Mouse (Mus musculus) heart, postnatal 14 days (tissue): ENCODE results near the gene Mrpl33. TPM values are rescaled to one million over a fixed set of nuclear protein-coding genes. Genes with fewer than 3 reads are reported as not detected.
"Not testable (repeated sequence)": the region's sequence is repeated elsewhere in the genome, so short reads cannot be mapped to it uniquely, and the experiment has no call there.

Experiments
- DNase-seq, 2 experiments: peaks; one replicate each; pipeline ENCODE4 v3.0.0; 2021 to 2022
- intact Hi-C: fragments of 180-260 bp; cut with DNase I; formaldehyde crosslinking; loops from one replicate; pipeline ENCODE4 v1.15.1; 2025
- long read RNA-seq, 2 experiments: library from polyadenylated mRNA; stranded (forward); transcript quantifications; one replicate each; pipeline ENCODE4 v2.0.0; 2021
- total RNA-seq, 2 experiments: library from RNA; stranded (reverse); gene quantifications; 2 replicates each; pipeline ENCODE4 v1.2.3; 2021

Gene Mrpl33
- 100 to 1,000 TPM; 280 to 291 TPM for total RNA-seq
- long read RNA-seq, experiment 1, transcript Mrpl33-206 (3 exons, 773 nt): major isoform, 5 of 172 reads
- long read RNA-seq, experiment 1, partial matches to known transcripts: 0 of 172 reads
- long read RNA-seq, experiment 1, other reads (novel, unspliced or antisense): 165 of 172 reads
- long read RNA-seq, experiment 2, partial matches to known transcripts: 1 of 211 reads
- long read RNA-seq, experiment 2, other reads (novel, unspliced or antisense): 206 of 211 reads

DNA sequence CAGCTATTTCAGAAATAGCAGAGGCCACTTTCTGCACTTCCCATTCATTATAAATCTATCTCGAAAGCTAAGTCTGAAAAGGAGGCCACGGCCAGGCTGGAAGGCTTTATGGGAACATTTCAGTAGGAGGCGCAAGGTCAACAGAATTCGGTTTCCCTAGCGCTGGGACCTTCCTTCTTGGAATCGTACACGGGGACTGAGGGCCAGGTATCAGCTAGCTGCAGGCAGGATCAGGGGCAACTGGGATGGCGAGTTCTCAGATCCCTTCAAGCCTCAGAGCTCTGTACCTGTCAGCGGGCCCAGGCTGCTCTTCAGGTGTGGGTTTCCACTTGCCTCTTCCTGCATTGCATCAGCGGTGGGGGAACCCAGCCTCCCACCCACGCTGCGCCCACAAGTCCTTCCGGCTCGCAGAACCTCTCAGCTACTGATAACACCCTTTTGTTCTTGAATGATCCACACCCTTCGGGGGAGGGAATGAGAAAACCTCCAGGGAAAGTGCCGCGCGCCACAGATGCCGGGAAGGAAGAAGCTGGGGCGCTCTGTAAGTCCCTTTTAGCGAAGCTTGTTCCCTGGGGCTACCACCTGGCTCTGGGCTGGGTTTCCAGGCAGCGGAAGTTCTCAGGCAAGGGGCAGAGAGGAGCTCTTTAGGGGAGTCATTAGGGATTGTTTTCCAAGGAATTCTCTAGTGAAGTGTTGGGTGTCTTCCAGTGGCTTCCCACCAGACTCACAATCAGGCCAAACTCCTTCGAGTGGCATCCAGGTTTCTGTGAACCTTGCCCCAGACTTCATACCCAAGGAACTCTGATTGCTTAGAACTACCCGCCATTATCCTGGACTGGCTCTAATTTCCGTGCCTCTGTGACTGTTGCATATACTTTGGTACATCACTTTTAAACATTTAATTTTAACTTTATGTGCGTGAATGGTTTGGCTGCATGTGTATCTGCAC is at the start of gene Mrpl33:
Gene Mrpl33, plus strand, starts transcription at position 455 of the 949 bp plus-strand sequence.
- peak; percentile 44 to 61 for DNase-seq
- intact Hi-C loops: loop anchor here (5.0 to 10.0 kb wide), 3 partner anchors 34 to 598 kb away; partner anchors contain the start of gene Fosl2

DNA sequence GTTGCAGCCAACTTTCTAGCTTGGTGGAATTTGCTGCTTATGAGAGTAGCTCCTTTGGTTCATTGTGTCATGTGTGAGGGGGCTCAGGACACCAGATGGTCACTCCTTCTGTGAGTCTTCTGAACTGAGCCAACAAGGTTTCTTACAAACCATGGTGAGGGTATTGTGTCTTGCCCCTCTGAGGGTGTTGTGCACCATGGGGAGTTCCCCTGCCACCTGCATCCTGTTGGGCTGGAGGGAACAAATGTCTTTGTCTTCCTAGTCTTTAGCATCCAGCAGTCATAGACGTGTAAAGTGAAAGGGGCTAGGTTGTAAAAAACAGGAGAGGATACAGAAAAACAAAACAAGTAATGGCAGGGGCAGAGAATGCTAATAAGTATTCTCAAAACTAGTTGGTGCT is 37.3 kb upstream of the Mrpl33 start:
- intact Hi-C loops: no loop called here

GRCm38 (mm10) chr5:31560352-31560751 is 36.4 kb upstream of the Mrpl33 start:
- intact Hi-C loops: loop anchor here (5.0 to 10.0 kb wide), 4 partner anchors 37 to 742 kb away; partner anchors contain the start of genes Babam2, Mrpl33 and Rbks
- no peak for DNase-seq

More for the DNA sequence above, 37.3 kb upstream of the Mrpl33 start:
- no peak for DNase-seq

- DNase-seq: peak; percentile 55
- intact Hi-C loops: loop anchor here (2.0 to 10.0 kb wide), 5 partner anchors 35 to 740 kb away; partner anchors contain the start of genes Babam2, Mrpl33 and Rbks
Measured at GRCm38 (mm10) chr5:31562036-31562666, 34.6 kb upstream of the Mrpl33 start.

DNA sequence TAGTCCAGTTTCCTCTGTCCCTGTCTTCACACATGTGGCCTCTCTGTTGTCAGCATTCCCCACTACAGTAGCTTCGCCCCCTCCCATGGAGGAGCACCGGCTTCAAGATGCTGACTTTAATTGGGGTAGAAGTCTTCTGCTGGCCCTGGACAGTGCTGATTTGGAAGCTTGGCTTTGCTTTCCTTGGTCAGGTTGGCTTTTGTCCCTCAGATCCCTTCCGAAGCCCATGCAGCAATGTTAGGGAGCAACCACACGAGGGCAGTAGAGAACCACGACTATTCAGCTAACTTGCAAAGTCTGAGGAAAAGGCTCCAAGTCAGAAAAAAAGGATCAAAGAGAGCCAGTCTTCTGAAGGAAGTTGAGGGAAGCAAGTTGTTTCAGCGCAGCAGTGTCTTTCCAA is 33.2 kb upstream of the Mrpl33 start:
- intact Hi-C loops: loop anchor here (1.0 to 10.0 kb wide), 6 partner anchors 34 to 739 kb away; partner anchors contain the start of genes Babam2, Mrpl33 and Rbks
- peak; percentile 83 to 86 for DNase-seq

DNA sequence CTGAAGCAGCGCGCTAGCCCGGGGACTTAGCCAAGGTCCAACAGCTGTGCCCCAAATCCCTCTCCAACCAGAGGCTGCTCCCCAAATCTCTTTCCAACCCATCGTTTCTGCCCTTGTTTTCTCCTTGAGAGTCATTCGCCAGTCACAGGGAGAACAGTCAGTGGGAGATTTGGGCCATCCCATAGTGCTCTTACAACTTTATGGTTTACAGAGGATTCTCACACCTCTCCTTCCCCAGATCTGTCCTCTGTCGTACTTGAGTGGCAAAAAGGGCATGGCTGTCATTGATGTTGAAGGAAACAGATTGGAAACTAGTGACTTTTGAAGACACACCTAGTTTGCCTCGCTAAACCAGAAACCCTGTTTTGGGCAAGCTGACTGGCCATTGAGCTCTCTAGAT is 32.8 kb upstream of the Mrpl33 start:
- intact Hi-C loops: loop anchor here (1.0 to 10.0 kb wide), 6 partner anchors 33 to 738 kb away; partner anchors contain the start of genes Babam2, Mrpl33 and Rbks
- no peak for DNase-seq

- intact Hi-C loops: loop anchor here (5.0 to 10.0 kb wide), 5 partner anchors 32 to 737 kb away; partner anchors contain the start of genes Babam2, Mrpl33 and Rbks
- peak; percentile 54 to 59 for DNase-seq
Measured at GRCm38 (mm10) chr5:31564976-31565375, 31.8 kb upstream of the Mrpl33 start.

GRCm38 (mm10) chr5:31566026-31566425 is 30.7 kb upstream of the Mrpl33 start:
- intact Hi-C loops: loop anchor here (5.0 to 10.0 kb wide), 2 partner anchors 46 to 359 kb away; no protein-coding TSS in a partner anchor
- DNase-seq: no peak

DNA sequence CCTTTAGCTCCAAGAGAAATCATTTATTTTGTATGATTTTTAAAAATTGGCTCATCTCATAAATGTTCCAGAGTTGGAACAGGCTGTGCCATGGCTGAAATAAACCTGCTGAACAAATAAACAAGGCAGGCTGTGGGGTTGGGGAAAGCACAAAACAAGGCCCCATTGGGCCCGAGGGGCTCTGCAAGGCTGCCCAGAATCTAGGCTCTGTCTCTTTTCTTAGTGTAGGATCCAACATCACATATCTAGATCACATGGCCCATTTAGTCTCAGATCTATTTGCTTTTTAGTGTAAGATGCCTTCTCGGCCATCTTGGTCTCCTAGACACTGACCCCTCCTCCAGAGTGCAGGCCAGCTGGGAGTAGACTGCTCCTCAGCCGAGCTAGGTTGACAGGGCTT is 30.3 kb upstream of the Mrpl33 start:
- intact Hi-C loops: loop anchor here (5.0 to 10.0 kb wide), 2 partner anchors 46 to 358 kb away; no protein-coding TSS in a partner anchor
- no peak for DNase-seq

DNA sequence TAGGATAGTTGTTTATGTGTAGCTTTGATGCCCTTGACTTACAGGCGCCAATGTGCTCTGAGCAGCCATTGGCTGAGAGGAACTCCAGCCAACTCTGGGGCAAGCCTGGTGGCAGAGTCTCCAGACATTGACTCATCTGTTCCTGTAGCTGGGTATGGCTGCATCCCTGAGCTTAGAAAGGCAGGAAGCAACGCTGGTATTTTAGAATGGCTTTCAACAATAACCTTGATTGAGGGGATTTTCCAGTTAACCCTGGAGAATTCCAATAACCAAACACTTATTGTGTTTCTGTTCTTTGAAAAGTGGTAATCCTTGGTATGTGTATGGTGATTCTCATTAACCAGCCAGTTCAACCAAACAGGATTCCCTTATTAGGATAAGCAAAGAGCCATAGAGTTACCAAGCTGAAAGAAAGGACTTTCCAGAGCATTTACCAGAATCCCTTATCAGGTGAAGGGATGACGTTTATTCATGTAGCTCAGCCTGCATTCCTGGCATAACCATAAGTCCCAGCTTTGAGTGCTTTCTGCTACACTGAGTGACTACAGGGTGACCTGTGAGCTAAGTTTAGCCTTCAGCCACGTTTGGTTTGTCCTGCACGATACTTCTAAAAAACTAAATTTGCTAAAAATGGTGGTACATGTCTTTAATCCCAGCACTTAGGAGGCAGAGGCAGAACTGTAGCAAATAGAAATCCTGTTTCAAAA is 28.6 kb upstream of the Mrpl33 start:
- no peak for DNase-seq
- intact Hi-C loops: loop anchor here (5.0 to 10.0 kb wide), 2 partner anchors 44 to 357 kb away; no protein-coding TSS in a partner anchor

GRCm38 (mm10) chr5:31571023-31571608 is 25.6 kb upstream of the Mrpl33 start:
- DNase-seq: peak; percentile 67 to 72
- intact Hi-C loops: no loop called here

- intact Hi-C loops: no loop called here
Measured at GRCm38 (mm10) chr5:31573722-31574121, 23.0 kb upstream of the Mrpl33 start.

GRCm38 (mm10) chr5:31576539-31576975 is 20.2 kb upstream of the Mrpl33 start:
- intact Hi-C loops: no loop called here
- no peak for DNase-seq

More at GRCm38 (mm10) chr5:31573722-31574121, 23.0 kb upstream of the Mrpl33 start:
- no peak for DNase-seq

GRCm38 (mm10) chr5:31581263-31581662 is 15.5 kb upstream of the Mrpl33 start:
- intact Hi-C loops: no loop called here
- no peak for DNase-seq

DNA sequence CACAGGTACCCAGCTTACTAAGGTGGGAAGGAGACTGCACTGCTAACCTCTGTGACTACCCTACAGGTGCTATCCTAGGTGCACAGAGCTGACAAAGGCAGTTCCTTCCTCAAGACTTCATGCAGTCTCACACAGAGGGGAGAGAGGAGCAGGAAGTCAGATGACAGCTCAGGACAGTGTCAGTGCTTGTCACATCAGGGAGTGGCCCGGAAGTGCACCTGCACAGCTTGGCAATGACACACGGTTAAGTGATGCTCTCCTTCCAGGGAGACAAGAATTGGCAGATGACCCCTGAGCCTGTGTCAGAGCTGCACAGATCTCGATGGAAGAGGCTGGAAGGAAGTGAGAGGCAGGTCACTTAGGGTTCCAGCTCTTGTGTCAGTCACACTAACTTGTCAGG is 14.8 kb upstream of the Mrpl33 start:
- no peak for DNase-seq
- intact Hi-C loops: no loop called here

DNA sequence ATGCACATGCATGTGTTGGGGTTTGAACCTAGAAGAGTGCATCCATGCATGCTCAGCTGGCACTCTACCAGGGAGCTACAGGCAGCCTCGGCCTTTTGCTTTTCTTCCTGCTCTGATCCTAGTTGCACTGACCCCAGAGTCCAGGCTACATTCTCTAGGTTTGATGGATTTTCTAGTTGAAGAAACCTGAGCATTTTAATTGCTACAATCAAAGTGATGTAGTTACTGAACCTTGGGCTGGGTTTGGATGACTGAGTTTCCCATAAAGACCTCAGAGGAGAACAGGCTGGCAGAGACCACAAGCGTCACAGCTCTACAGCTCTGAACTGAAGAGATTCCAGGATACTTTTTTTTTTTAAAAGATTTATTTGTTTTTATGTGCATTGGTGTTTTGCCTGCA is 13.5 kb upstream of the Mrpl33 start:
- intact Hi-C loops: no loop called here
- DNase-seq: no peak

GRCm38 (mm10) chr5:31585526-31585925 is 11.2 kb upstream of the Mrpl33 start:
- intact Hi-C loops: no loop called here
- no peak for DNase-seq

GRCm38 (mm10) chr5:31588016-31588415 is 8.7 kb upstream of the Mrpl33 start:
- intact Hi-C loops: no loop called here
- DNase-seq: no peak

DNA sequence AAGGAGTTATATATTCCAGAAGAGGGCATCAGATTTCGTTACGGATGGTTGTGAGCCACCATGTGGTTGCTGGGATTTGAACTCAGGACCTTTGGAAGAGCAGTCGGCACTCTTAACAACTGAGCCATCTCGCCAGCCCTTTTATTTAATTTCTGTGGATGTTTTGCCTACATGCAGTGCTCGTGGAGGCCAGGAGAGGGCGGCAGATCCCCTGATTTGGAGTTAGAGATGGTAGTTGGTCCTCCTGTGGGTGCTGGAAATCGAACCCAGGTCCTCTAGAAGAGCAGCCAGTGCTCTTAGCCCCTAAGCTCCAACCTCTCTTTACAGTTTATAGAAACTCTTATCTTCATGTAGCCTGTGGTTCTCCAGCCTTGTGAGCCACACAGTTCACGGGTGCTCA is 8.1 kb upstream of the Mrpl33 start:
- intact Hi-C loops, DNase-seq: not testable (repeated sequence)
